Mouse (Mus musculus) myocyte (in vitro differentiated cells): ENCODE data around the gene Rab11a.

Source experiments
- CEBPB ChIP-seq: IDR thresholded peaks from 2 replicates; pipeline ENCODE4 v1.6.1; 2011; ENCODE audit warnings: mild to moderate bottlenecking, moderate library complexity; ENCODE audit not compliant: poor library complexity, insufficient read depth, severe bottlenecking
- E2F4 ChIP-seq: IDR thresholded peaks from one replicate; pipeline ENCODE4 v1.6.1; 2011; ENCODE audit warnings: mild to moderate bottlenecking, control low read depth, moderate library complexity; ENCODE audit not compliant: insufficient read depth
- MAX ChIP-seq: IDR thresholded peaks from one replicate; pipeline ENCODE4 v1.6.1; 2011; ENCODE audit warnings: low read depth, mild to moderate bottlenecking, control low read depth
- MYOD1 ChIP-seq, 3 experiments: IDR thresholded peaks; one replicate each; pipeline ENCODE4 v1.6.1; 2011; ENCODE audit warnings: control low read depth in 2 of 3, low read depth in 2 of 3, mild to moderate bottlenecking in 2 of 3, moderate library complexity in 1 of 3; ENCODE audit not compliant: insufficient read length in 2 of 3, control insufficient read depth in 1 of 3
- POLR2A ChIP-seq: IDR thresholded peaks from one replicate; pipeline ENCODE4 v1.6.1; 2011; ENCODE audit warnings: low read depth, mild to moderate bottlenecking, control low read depth, moderate library complexity; ENCODE audit not compliant: insufficient read length
- REST ChIP-seq: IDR thresholded peaks from one replicate; pipeline ENCODE4 v1.6.1; 2011; ENCODE audit warnings: mild to moderate bottlenecking, control low read depth, moderate library complexity; ENCODE audit not compliant: insufficient read depth, insufficient read length
- SRF ChIP-seq: IDR thresholded peaks from one replicate; pipeline ENCODE4 v1.6.1; 2011; ENCODE audit warnings: low read depth; ENCODE audit not compliant: control insufficient read depth, insufficient read length
- TCF12 ChIP-seq: IDR thresholded peaks from one replicate; pipeline ENCODE4 v1.6.1; 2011; ENCODE audit warnings: mild to moderate bottlenecking, control low read depth; ENCODE audit not compliant: poor library complexity, insufficient read depth, severe bottlenecking
- USF1 ChIP-seq: IDR thresholded peaks from one replicate; pipeline ENCODE4 v1.6.1; 2011; ENCODE audit warnings: low read depth, mild to moderate bottlenecking, control low read depth, moderate library complexity

DNA sequence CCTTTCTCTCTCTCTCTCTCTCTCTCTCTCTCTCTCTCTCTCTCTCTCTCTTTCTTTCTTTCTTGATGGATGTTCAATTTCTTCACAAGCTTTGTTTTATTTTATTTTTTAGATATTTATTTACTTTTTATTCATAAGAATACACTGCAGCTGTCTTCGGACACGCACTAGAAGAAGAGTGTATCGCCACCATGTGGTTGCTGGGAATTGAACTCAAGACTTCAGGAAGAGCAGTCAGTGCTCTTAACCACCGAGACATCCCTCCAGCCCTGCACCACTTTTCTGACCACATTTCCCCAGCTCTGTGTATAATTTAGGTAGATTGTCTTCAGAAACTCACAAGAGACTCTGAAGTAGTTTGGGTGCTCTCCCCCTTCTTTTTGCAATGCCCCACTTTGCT lies 36.4 kb upstream of the Rab11a start:
- TF ChIP-seq POLR2A = no peak
- TF ChIP-seq MAX = no peak
- no peak for TF ChIP-seq E2F4
- no peak for TF ChIP-seq TCF12
- no peak for TF ChIP-seq MYOD1 (IDR thresholded peaks at IDR 0.05; ENCODE audit: control insufficient read depth in 1 of 3, insufficient read length in 2 of 3, low read depth in 2 of 3)
- TF ChIP-seq USF1 = no peak
- no peak for TF ChIP-seq REST
- TF ChIP-seq CEBPB = no peak
- no peak for TF ChIP-seq SRF
